Mouse (Mus musculus): ENCODE measurements at regions not wholly inside any gene's neighbourhood (a gene's known extent, or its start where the extent isn't known, plus 50 kb on each side); places are given as distances from the start of the nearest gene placed in this dataset.
"Not testable (repeated sequence)": the region's sequence is repeated elsewhere in the genome, so short reads cannot be mapped to it uniquely, and the experiment has no call there.

GRCm38 (mm10) chr3:31603237-31603636, 293.1 kb upstream of the Slc7a14 start:
- DNase-seq (ENCODE audit: low spot score): peak; percentile 4

- DNase-seq (ENCODE audit: low spot score): not testable (repeated sequence)
These were observed 286.4 kb upstream of the Slc7a14 start for GRCm38 (mm10) chr3:31596581-31596980.

- DNase-seq (ENCODE audit: low spot score): no peak
These were observed 275.8 kb upstream of the Slc7a14 start for GRCm38 (mm10) chr3:31585971-31586370.

GRCm38 (mm10) chr3:31573849-31574248, 263.7 kb upstream of the Slc7a14 start:
- no peak for DNase-seq (ENCODE audit: low spot score)

Data from spleen, adult 12 weeks (tissue).